Mouse (Mus musculus) ES-E14 (cell line): ENCODE data around the gene Gm10271. TPM values are rescaled to one million over a fixed set of nuclear protein-coding genes. Genes with fewer than 3 reads are reported as not detected.

Experiments
- DNase-seq: peaks from one replicate; pipeline ENCODE4 v3.0.0-alpha.2; 2013; ENCODE audit warnings: low read depth, low spot score
- H3K27ac ChIP-seq: 2 replicates; pipeline ENCODE4 v1.5.1; 2012; ENCODE audit warnings: low read depth, mild to moderate bottlenecking, low read length, moderate library complexity, mixed read lengths; ENCODE audit not compliant: poor library complexity, insufficient read depth, severe bottlenecking
- H3K36me3 ChIP-seq: 2 replicates; pipeline ENCODE4 v1.6.1; 2012; ENCODE audit warnings: mild to moderate bottlenecking, low read length, moderate library complexity, mixed read lengths; ENCODE audit not compliant: control insufficient read depth, poor library complexity, insufficient read depth, severe bottlenecking
- H3K4me1 ChIP-seq, 2 experiments: fragments of 150-350 bp in 1 of 2; sonication (generic) in 1 of 2; 2 replicates each; pipeline ENCODE4 v1.6.1; 2012; ENCODE audit warnings: low read length in 2 of 2, mild to moderate bottlenecking in 1 of 2, mixed read lengths in 1 of 2; ENCODE audit not compliant: control insufficient read depth in 2 of 2, insufficient read depth in 2 of 2, poor library complexity in 1 of 2
- H3K4me3 ChIP-seq, 2 experiments: fragments of 150-350 bp in 1 of 2; sonication (generic) in 1 of 2; 2 replicates each; pipeline ENCODE4 v1.5.1; 2012; ENCODE audit warnings: low read length in 2 of 2, low read depth in 1 of 2, mild to moderate bottlenecking in 1 of 2, mixed read lengths in 1 of 2; ENCODE audit not compliant: insufficient read depth in 1 of 2, poor library complexity in 1 of 2, severe bottlenecking in 1 of 2
- H3K9ac ChIP-seq: 2 replicates; pipeline ENCODE4 v1.6.1; 2012; ENCODE audit warnings: low read depth, mild to moderate bottlenecking, low read length, mixed read lengths; ENCODE audit not compliant: poor library complexity, insufficient read depth, severe bottlenecking
- H3K9me3 ChIP-seq: fragments of 150-350 bp; sonication (generic); 2 replicates; pipeline ENCODE4 v1.6.1; 2012; ENCODE audit warnings: low read depth, mild to moderate bottlenecking, low read length; ENCODE audit not compliant: control insufficient read depth, insufficient read depth
- CHD2 ChIP-seq: IDR thresholded peaks from 2 replicates; pipeline ENCODE4 v1.6.1; 2014; ENCODE audit warnings: mild to moderate bottlenecking, low read depth, low read length, inconsistent platforms
- HCFC1 ChIP-seq: IDR thresholded peaks from 2 replicates; pipeline ENCODE4 v1.6.1; 2012; ENCODE audit warnings: low read length, inconsistent platforms, borderline replicate concordance; ENCODE audit not compliant: insufficient read depth
- MAFK ChIP-seq: IDR thresholded peaks from 2 replicates; pipeline ENCODE4 v1.6.1; 2014; ENCODE audit warnings: mild to moderate bottlenecking, low read depth, low read length, inconsistent platforms; ENCODE audit not compliant: insufficient read depth
- ZC3H11A ChIP-seq: IDR thresholded peaks from 2 replicates; pipeline ENCODE4 v1.6.1; 2012; ENCODE audit warnings: low read depth, mild to moderate bottlenecking, inconsistent platforms, low read length, borderline replicate concordance
- ZNF384 ChIP-seq: IDR thresholded peaks from 2 replicates; pipeline ENCODE4 v1.6.1; 2012; ENCODE audit warnings: low read depth, low read length, inconsistent platforms
- in situ Hi-C, 2 experiments: fragments of 600-800 bp; cut with MboI; formaldehyde crosslinking; loops; one replicate each; pipeline ENCODE4 v1.15.1; 2025; ENCODE audit warnings: low sequenced_read_pairs in 2 of 2, inconsistent platforms in 1 of 2; ENCODE audit not compliant: unreplicated experiment in 2 of 2
- total RNA-seq: library from RNA; depleted of rRNA; stranded (reverse); fragments of 300-350 nt; gene quantifications from 2 replicates; pipeline ENCODE4 v1.2.3, GENCODE M21; 2012

The Gm10271 gene
- total RNA-seq, 1 experiment: not detected

GRCm38 (mm10) chr10:116948414-116948813 is 24.0 kb downstream of the Gm10271 start:
- H3K36me3 ChIP-seq: no peaks in the 10 kb centered on the region; the same call in 1 of the 2 replicates
- H3K4me3 ChIP-seq: no peak overlapping the region
- no peak overlapping the region for H3K9ac ChIP-seq
- DNase-seq: no peak
- in situ Hi-C loops: no loop called here
- peaks cover 0 to 12% of the 10 kb centered on the region in 2 experiments; a peak in 3 of 4 replicates for H3K4me1 ChIP-seq
- no peaks in the 10 kb centered on the region for H3K9me3 ChIP-seq
- TF ChIP-seq HCFC1 (no peak), CHD2 (no peak), ZC3H11A (no peak), ZNF384 (no peak), MAFK (no peak)
- no peak overlapping the region for H3K27ac ChIP-seq

GRCm38 (mm10) chr10:116944940-116945339 is 27.5 kb downstream of the Gm10271 start:
- Histone ChIP-seq H3K36me3 (peaks cover 8% of the 10 kb centered on the region; the same call in 1 of the 2 replicates), H3K9ac (no peak overlapping the region; the same call in 1 of the 2 replicates), H3K4me1 (peaks cover 0 to 19% of the 10 kb centered on the region in 2 experiments), H3K27ac (no peak overlapping the region), H3K9me3 (no peaks in the 10 kb centered on the region), H3K4me3 (no peak overlapping the region)
- in situ Hi-C loops: no loop called here
- no peak for DNase-seq
- no peak for TF ChIP-seq ZC3H11A
- no peak for TF ChIP-seq CHD2

GRCm38 (mm10) chr10:116944144-116944543 is 28.3 kb downstream of the Gm10271 start:
- in situ Hi-C loops: no loop called here
- Histone ChIP-seq H3K9ac (no peak overlapping the region), H3K27ac (no peak overlapping the region), H3K4me3 (no peak overlapping the region), H3K4me1 (peaks cover 0 to 19% of the 10 kb centered on the region in 2 experiments), H3K36me3 (peaks cover 8% of the 10 kb centered on the region), H3K9me3 (no peaks in the 10 kb centered on the region)
- DNase-seq: no peak
- TF ChIP-seq MAFK: no peak
- no peak for TF ChIP-seq ZNF384
- no peak for TF ChIP-seq ZC3H11A

GRCm38 (mm10) chr10:116943025-116943424 is 29.4 kb downstream of the Gm10271 start:
- Histone ChIP-seq H3K27ac (no peak overlapping the region), H3K9me3 (no peaks in the 10 kb centered on the region), H3K4me1 (peaks cover 0 to 19% of the 10 kb centered on the region in 2 experiments; a peak in 3 of 4 replicates), H3K36me3 (peaks cover 15% of the 10 kb centered on the region), H3K4me3 (peak overlapping the region in 1 of 2 experiments; percentile 18; a peak in 1 of 4 replicates), H3K9ac (peak overlapping the region; percentile 23; the same call in 1 of the 2 replicates)
- no peak for DNase-seq
- in situ Hi-C loops: no loop called here
- no peak for TF ChIP-seq MAFK
- TF ChIP-seq HCFC1: no peak
- TF ChIP-seq CHD2: no peak
- TF ChIP-seq ZC3H11A: no peak
- TF ChIP-seq ZNF384: no peak

GRCm38 (mm10) chr10:116935028-116935427 is 37.4 kb downstream of the Gm10271 start:
- Histone ChIP-seq H3K9ac (no peak overlapping the region), H3K9me3 (no peaks in the 10 kb centered on the region), H3K4me1 (peaks cover 2 to 8% of the 10 kb centered on the region in 2 experiments; a peak in 3 of 4 replicates), H3K36me3 (peaks cover 28% of the 10 kb centered on the region), H3K27ac (no peak overlapping the region), H3K4me3 (no peak overlapping the region)
- TF ChIP-seq ZC3H11A (no peak), CHD2 (no peak)
- no peak for DNase-seq
- in situ Hi-C loops: no loop called here
